Mouse (Mus musculus): ENCODE data around the gene Cntnap2.
"Not testable (repeated sequence)": the region's sequence is repeated elsewhere in the genome, so short reads cannot be mapped to it uniquely, and the experiment has no call there.

Gene Cntnap2

DNA sequence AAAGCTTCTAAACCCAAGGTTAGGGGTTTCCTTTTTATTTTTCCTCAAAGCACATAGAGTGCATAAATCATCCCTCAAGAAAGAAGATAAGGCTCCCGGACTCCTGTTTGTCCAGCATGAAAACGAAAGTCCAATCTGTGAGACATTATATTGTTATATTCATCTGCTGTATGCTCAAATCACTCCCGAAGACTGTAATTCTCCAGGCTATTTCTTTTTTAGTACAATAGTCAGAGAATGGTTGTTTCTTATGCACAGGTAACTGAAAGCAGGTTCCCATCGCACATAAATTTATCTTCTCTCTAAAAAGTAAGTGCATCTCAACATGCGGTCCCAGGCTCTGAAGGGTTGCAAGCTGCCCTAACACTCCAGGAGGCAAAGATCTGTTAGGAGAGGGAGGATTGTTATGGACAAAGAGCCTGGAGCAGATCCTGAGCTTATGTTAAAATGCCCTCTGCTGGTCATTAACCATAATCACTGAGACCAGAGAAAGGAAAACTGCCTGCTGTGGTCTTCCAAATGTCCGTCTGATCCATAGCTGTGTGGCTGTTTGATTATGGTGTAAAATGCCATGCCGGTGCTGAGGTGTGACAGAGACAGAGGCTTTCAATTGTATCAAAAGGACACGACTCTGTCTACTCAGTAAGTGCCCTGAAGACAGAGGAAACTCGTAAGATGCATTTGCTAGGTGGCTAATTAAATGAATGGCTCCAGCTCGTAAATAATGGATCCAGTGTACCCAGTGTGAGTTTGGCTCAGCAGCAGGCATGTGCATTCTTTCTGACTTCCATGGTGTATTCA is 2116.4 kb downstream of the Cntnap2 start:
- not testable (repeated sequence) for DNase-seq (ENCODE audit: low spot score)

DNA sequence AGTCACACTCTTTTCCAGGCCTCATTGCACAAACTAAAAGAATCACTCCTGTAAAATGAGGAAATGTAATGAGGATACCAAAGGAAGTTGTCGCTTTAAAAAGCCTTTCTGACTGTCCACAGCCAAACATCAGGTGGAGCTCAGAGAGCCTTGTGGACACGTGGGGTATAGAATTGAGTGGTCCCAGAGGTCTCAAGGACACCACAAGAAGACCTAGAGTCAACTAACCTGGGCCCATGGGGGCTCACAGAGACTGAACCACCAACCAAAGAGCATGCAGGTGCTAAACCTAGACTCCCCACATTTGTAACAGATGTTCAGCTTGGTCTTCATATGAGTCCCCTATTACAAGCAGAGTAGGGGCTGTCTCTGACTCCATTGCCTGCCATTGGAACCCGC is 2117.0 kb downstream of the Cntnap2 start:
- DNase-seq (ENCODE audit: low spot score): not testable (repeated sequence)

DNA sequence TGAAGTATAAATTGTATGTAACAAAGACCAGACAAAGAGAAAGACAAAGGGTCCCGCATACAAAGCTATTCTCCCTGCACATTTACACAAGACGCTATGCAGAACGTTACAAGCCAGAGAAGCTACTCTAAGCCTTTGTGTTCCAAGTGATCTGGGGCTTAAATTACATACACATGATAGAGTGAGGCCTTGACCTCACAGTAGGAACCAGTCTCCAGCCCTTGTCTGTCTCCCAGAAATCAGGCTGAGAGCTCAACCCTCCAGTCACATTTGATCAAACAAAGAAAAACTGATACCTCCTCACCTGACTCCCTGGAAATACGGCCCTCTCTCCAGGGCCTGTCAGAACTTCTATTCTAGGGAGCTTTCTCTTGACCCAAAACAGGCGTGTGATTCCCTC is 2122.2 kb downstream of the Cntnap2 start:
- DNase-seq (ENCODE audit: low spot score): not testable (repeated sequence)

DNA sequence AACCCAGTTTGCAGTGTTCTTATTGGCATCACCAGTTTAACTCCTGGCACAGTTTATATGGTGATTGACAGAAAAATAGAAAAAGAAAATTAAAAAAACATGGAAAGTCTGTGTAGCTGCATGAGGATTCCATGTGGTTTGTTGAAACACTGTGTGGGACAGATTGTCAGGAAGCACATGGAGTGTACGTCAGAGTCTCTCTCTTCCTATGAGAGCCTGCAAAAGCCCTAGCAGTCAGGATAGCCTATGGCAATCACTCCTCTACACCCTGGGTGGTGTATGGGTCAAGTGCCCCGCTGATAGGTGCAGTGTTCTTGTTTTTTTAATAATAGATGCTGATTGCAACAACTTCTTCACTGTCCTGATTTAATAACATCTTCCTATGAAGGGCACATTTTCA is 2123.1 kb downstream of the Cntnap2 start:
- no peak for DNase-seq (ENCODE audit: low spot score)

DNA sequence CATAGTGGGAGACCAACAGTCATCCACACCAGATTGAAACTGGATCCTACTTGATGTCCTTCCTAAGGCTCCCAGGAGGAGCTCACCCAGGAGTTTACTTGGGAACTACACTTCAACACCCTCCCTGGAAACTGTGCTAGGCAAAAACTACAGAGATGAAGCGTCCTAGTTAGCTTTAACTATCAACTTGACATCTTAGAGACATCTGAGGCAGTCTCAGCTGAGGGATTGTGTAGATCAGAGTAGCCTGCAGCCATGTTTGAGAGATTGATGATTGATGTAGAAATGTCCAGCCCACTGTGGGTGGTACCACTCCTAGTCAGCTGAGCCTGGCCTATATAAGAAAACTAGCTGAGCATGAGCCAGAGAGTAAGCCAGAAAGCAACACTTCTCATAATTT is 2123.6 kb downstream of the Cntnap2 start:
- no peak for DNase-seq (ENCODE audit: low spot score)

DNA sequence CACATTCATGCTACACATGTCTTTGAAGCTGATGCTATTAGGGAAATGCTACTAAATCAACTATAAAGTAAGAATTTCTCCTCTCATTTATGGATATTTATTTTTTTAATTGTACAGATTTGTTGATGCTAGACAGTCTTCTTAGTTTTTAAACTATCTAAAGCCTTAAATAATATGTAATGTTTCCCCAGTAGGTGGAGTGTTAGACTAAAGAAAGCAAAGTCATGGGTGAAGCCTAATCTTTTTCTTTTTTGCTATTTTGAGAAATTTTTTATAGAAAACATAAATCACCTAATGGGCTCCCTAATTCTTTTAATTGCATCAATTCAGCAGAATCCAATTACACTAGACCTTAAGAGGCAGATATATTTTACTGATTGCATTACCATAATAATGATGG is 2124.7 kb downstream of the Cntnap2 start:
- not testable (repeated sequence) for DNase-seq (ENCODE audit: low spot score)

DNA sequence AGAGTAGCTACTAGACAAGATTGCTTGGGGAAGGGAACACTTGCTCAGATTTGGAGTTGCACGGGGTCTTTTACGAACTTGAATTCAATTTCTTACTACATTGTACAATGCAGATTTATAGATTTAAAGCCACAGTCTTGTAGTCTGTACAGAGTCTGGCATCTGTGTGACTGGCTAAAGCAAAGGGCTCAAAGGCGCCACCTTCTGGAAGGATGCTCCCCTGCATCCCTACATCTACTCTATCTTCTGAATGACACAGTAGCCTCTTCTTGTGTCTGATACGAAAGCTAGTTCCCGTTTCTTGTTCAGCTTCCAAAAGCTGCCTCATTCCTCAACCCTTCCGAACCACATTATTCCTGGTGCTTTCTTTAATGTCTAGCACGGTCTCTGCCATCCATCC is 2129.0 kb downstream of the Cntnap2 start:
- DNase-seq (ENCODE audit: low spot score): no peak

DNA sequence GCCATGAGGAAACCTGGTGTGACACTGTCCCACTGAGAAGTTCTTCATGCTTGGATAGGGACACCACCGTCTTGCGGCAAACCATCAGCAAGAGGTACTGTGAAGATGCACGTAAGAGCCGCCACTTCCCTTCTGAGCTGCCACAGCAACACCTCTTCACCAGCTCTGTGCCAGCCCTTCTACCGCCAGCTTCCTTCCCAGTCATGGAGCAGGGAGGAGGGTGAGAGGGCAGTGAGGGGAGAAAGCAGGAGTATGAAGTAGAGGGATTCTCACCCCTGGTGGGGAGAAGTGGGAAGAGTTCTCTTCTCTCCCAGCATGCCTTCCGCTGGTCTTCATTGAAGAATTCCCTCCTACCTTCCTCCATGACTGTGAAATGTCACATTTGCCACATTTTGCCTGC is 2129.4 kb downstream of the Cntnap2 start:
- not testable (repeated sequence) for DNase-seq (ENCODE audit: low spot score)

DNA sequence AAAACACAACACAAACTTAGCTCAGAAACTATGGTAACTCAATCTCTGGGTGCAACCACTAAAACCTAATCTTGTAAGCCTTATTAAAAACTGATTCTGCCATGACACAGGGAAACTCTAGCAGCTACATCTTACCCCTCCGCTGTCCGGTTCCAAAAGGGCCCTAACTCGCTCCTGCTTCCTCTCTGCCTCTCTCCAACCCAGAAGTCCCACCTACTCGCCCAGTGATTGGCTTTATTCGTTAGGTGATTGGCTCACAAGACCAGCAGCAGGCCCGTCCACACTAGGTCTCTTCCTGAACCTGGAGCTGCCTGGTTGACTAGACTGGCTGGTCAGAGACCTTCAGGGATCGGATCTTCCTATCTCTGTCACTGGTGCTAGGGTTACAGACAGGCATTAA is 2131.1 kb downstream of the Cntnap2 start:
- DNase-seq (ENCODE audit: low spot score): no peak

DNA sequence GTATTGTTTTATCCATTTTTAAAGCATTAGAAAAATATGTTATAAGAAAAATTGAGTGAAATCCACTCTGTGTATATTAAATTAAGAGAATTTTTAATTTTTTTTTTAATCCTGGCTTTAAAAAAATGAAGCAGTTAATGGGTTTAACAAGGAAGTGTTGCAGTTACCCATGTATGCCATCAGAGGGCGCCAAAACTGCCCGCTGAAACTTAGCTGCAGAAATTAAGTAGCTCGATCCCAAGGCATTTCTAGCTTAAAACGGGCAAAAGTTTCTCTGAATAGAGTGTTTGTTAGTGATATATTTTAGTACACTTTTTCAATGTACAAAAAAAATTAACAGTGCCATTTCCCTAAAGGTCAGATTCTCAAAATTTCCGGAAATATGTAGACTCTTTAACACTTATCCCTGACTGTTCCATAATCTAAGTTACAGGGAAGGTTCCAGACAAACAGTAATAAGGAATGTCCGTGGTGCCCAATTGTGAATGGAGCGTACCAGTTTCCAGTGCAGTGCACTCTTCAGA is 2132.2 kb downstream of the Cntnap2 start:
- DNase-seq (ENCODE audit: low spot score): no peak

DNA sequence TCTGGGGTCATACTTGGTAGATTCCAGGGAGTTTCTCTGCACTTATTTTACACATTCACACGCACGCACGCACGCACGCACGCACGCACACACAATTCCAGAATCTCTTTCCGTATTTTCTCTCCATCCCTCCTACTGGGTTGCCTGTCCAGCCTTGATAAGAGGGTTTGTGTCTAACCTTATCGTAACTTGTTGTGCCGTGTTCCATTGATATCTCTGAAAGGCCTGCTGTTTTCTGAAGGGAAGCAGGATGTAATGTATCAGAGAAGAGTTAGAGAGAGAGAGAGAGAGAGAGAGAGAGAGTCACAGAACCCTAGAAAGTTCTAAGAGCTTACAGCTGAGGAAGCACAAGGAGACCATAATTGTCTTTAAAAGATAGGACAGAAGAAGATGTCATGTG is 2132.8 kb downstream of the Cntnap2 start:
- DNase-seq (ENCODE audit: low spot score): no peak

DNA sequence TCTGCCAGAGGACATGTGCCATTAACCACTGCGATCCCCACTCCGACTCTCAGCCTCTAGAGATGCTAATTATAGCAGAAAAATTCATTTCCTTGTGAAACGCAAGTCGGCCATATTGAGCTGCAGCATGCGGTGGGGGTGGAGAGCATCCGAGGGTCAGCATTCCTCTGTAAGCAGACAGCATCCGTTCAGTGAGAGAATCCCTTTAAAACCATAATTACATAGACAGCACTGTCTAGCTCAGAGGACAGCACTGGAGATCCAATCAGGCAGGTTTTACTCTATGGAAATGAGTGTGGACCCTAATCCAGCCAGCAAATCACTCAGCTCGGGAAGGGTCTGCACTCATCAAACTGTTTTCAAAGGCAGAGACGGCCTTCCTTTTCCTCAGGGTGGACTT is 2133.3 kb downstream of the Cntnap2 start:
- DNase-seq (ENCODE audit: low spot score): no peak

DNA sequence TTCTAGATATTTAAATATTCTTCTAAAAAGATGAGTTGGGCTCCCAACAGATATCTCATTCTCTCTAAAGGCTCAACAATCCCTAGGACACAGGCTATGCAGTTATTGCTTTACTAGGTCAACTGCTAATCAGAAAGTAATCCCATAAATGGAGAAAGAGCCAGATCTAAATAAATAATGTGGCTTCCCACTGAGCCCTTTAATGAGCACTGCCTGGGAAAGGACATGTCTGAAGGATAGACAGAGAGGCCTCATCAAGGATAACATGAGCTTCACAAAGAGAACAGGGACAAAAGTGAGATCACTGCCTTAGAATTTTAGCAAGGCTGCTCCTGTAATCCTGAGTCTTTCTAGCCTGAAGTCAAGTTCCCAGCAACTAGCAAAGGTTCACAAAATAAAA is 2138.4 kb downstream of the Cntnap2 start:
- no peak for DNase-seq (ENCODE audit: low spot score)

DNA sequence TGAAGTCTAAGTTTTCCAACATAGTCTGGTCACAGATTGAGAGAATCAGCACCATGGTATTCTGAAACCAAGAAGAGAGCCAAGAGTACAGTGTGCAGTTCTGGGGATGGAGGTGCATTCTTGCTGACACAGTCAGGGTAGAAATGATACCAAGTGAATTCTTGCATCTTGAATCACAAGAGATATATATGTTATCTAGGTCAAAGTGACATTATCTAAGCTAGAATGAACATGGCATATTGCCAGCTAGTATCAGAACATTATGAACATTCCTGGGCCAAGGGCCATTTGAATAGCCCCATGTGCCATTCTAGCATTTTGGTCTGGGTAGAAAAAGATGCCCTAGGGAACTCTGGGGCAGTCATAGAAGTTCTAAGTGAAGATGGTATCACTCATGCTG is 2141.5 kb downstream of the Cntnap2 start:
- DNase-seq (ENCODE audit: low spot score): no peak

DNA sequence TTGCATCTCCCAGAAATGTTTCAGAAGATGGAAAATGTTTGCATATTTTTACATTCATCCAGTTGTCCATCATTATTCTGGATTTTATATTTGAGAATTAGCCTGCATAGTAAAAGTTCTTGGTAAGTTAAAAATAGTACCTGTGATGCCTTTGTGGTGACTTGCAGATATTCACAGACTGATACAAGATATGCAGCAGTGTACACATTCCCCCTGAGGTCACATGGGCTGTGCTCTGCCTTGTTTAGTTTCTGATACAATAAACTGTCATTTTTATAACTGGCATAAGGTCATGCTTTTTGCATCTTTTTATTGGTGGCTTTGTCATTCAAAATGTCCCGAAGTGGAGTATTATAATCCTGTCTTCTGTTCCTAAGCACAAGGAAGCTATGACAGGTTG is 2148.9 kb downstream of the Cntnap2 start:
- no peak for DNase-seq (ENCODE audit: low spot score)

DNA sequence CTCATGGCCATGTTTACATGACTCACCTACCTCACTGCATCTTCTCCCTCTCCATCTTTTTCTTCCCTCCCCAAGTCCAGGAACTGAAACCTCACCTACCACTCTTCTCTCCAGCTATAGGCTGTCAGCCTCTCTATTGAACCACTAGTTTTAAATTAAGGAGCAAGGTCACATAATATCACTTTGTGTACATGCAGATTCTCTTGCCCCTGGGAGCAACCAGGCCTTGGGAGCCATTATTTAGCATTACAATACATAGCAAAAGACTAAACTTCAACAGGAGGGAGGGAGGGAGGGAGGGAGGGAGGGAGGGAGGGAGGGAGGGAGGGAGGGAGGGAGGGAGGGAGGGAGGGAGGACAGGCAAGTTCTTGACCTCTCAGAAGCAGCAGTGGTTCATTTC is 2155.6 kb downstream of the Cntnap2 start:
- no peak for DNase-seq (ENCODE audit: low spot score)

DNA sequence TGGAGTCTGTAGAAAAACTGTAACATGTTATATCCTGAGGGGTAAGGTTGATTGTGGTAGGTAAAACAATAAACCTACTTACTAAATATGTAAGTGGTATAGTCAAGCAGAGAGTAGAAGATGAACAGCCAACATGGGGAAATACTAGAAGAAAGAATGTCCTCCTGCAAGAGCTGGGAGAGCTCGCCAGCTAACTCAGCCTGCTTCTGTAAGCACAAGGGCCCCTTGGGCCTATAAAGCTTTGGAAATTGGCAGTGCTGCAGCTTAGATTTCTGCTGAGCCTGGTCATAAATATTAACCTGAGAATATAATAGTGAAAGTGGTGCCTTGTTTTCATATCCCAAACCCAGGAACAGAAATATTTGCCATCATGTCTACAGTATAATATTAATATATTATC is 2164.4 kb downstream of the Cntnap2 start:
- not testable (repeated sequence) for DNase-seq (ENCODE audit: low spot score)

DNA sequence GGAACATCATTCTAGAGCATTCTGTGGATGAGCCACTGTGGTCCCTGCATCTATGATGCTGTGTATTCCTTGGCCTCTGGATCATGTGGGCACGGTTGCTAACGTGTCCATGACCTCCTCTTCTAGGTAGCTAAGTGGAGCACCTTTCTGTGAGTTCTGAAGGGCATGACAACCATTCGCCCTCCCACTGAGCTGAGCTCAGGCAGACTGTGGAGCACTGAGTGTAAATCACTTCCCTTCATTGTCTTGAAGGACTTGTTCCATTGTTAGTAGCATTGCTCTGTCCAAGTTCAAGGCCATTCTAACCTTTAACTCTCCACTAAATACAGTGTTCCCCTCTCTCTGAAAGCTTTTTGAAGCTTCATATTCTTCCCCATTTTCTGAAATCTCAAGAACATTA is 2166.2 kb downstream of the Cntnap2 start:
- DNase-seq (ENCODE audit: low spot score): not testable (repeated sequence)

DNA sequence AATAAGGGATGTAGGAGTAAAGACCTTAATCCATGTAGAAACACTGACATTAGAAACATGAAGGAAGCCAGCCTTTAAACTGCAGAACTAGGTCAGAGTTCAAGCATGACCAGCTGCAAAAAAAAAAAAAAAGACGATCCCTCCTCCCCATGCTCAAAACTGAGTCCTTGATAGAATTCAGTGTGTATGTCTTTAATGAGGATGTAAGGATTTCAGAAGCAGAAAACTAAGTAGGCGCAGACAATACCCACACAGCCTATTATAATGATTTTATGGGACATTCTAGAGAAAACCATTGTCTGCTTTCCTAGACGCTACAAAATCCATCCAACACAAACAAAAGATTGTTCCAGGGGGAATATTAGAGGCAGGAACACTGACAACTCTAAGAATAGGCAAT is 2168.4 kb downstream of the Cntnap2 start:
- no peak for DNase-seq (ENCODE audit: low spot score)

DNA sequence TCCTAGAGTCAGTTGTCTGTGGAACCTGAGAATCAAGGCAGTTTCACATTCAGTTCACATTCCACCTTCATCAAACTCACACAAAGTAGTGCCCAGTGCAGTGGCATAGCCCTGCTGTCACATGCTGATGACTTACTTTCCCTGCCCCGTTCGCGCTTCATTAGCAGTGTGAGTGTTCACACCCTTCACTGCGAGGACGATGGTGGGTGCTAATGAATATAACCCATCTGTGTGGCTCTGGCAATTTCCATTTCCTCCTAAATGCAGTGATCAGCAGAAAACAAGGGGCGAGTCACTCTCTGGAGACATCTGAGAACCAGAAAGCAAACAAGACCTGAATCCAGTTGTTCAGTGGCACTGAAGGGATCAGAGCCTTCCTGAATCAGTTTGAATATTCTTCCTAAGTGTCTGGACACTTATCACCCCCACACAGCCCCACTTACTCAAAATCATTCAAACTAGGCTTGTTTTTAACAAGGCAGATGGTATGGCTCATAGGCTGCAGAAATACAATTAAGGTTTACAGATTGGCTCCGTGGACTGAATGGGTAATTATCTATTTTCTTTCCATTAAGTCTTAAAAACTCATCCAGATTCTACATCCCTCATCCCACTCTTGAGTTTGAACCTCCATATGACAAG is 2169.6 kb downstream of the Cntnap2 start:
- no peak for DNase-seq (ENCODE audit: low spot score)

DNA sequence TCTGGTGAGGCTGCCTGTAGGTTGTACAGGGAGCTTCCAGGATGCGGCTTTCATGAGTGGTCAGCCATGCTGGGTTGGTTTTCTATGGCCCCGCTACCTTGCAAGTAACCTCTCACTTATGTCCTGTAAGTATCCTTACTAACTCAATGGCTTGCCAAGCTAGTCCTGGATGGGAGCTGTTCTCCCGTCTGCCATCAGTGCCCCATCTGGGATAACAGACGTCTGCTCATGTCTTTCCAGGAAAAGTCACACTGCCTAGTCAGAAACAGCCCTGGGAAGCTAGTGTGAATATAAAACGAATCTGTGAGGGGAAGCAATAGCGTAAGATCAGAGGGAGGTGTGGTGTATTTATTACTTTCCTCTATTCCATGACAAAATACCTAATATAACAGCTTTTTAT is 2172.4 kb downstream of the Cntnap2 start:
- DNase-seq (ENCODE audit: low spot score): no peak

DNA sequence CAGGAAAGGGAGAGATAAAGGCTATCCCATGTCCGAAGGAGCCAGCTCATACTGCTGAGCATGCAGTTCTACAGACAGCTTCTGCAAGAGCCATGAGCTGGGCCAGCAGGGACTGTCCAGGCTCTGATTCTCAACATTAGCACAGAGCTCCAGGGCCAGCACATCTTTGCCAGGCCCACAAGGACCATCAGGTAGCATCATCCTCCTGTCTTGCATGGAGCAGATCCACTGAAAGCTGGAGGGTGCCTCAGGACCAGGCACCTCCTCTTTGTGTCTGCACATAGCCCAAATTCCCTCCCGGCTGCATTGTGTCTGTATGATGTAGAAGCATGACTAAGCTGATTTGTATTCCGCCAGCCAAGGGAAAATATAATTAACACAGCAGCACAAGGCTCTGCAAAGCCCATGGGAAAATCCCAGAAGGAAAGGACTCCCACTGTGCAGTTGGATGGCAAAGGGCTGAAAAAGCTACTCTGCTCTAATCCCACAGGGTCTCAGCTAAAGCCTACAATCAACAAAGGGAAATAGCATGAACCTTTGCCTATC is 2180.3 kb downstream of the Cntnap2 start:
- no peak for DNase-seq (ENCODE audit: low spot score)

DNA sequence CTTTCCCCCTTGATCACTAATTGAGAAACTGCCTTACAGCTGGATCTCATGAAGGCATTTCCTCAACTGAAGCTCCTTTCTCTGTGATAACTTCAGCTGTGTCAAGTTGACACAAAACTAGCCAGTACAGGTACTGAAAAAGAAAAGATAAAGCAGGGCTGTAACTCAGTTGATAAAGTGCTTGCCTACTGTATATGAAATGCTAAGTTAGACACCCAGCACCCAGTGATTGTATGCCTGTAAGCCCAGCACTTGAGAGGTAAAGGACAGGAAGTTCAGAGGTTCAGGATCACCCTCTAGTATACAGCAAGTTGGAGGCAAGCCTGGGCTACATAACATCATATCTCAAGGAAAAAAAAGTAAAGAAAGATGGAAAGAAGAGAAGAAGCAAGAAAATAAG is 2182.2 kb downstream of the Cntnap2 start:
- DNase-seq (ENCODE audit: low spot score): no peak
